Mouse (Mus musculus) forebrain, embryonic 15.5 days (tissue): ENCODE measurements around the gene Xab2. TPM values are rescaled to one million over a fixed set of nuclear protein-coding genes. Genes with fewer than 3 reads are reported as not detected.

Source experiments
- ATAC-seq: fragments of 200-750 bp; cut with Nextera tagmentation; replicated peaks from 2 replicates; pipeline ENCODE4 v1.8.0; 2017; ENCODE audit warnings: mild to moderate bottlenecking, moderate TSS enrichment, moderate library complexity
- H3K27ac ChIP-seq: fragments of 300-500 bp; sonication (generic); replicated peaks from 2 replicates; pipeline ENCODE4 v1.5.1; 2015; ENCODE audit warnings: mild to moderate bottlenecking, inconsistent platforms
- H3K27me3 ChIP-seq: fragments of 300-500 bp; sonication (generic); 2 replicates; pipeline ENCODE4 v1.6.1; 2015; ENCODE audit warnings: inconsistent platforms
- H3K36me3 ChIP-seq: fragments of 300-500 bp; sonication (generic); 2 replicates; pipeline ENCODE4 v1.6.1; 2015; ENCODE audit warnings: mild to moderate bottlenecking, inconsistent platforms
- H3K4me1 ChIP-seq: fragments of 300-500 bp; sonication (generic); 2 replicates; pipeline ENCODE4 v1.6.1; 2015; ENCODE audit warnings: inconsistent platforms
- H3K4me2 ChIP-seq: fragments of 300-500 bp; sonication (generic); replicated peaks from 2 replicates; pipeline ENCODE4 v1.6.1; 2015; ENCODE audit warnings: mild to moderate bottlenecking, inconsistent platforms
- H3K4me3 ChIP-seq: fragments of 300-500 bp; sonication (generic); 2 replicates; pipeline ENCODE4 v1.5.1; 2015; ENCODE audit warnings: mild to moderate bottlenecking, inconsistent platforms
- H3K9ac ChIP-seq: fragments of 300-500 bp; sonication (generic); replicated peaks from 2 replicates; pipeline ENCODE4 v1.6.1; 2015; ENCODE audit warnings: mild to moderate bottlenecking, inconsistent platforms
- H3K9me3 ChIP-seq: fragments of 300-500 bp; sonication (generic); 2 replicates; pipeline ENCODE4 v1.6.1; 2016; ENCODE audit warnings: inconsistent platforms
- WGBS: fragments of 180-500 bp; shearing (Covaris S2); methylation state at CpG from one replicate; pipeline ENCODE4 v1.1.7; 2015; ENCODE audit warnings: mixed read lengths; 5-methylcytosine and 5-hydroxymethylcytosine counted together
- polyA plus RNA-seq: library from polyadenylated mRNA; unstranded; fragments of >200 nt; fragmentation: Nextera tagmentation; extraction: Ambion mirVana; gene quantifications from 2 replicates; pipeline ENCODE4 v1.2.1, GENCODE M21; 2015

Xab2 gene
- polyA plus RNA-seq, 1 experiment from 2014 or later: 68.6 TPM

DNA sequence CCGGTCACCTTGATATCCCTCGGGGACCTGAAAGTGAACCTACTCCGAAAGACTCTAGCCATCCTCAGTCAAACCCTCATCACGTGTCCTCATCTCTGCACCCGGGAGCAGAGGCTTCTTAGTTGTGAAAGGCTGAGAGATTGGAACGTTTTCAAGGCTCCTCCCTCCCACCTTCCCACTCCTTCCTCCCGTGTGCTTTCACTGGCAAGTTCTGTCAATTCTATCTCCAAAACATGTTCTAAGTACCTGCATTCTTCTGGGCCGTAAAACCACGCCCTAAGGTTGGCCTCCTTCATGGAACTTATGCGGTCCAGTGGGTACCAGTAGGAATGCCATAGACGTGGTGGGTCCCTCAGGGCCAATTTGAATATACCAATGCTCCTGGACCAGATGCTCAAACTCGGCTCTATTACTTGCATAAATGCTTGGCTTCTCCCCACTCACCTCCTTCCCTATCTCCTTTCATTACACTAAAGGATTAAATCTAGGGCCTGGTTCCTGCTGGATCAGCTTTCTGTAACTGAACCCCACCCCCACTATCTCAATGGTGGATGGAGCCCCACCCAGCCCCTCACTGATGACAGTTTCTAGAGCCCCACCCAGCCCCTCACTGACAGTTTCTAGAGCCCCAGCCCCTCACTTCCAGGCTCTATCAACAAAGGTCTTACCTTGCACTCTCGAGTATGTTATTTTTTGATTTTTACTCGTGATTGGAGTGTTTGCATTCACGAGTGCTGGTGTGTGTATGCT is 44.7 kb downstream of the Xab2 start:
- Histone ChIP-seq H3K36me3 (no peaks in the 10 kb centered on the region), H3K27ac (no peak overlapping the region), H3K9ac (no peak overlapping the region), H3K27me3 (no peaks in the 10 kb centered on the region), H3K4me1 (no peaks in the 10 kb centered on the region), H3K9me3 (no peaks in the 10 kb centered on the region), H3K4me3 (no peak overlapping the region), H3K4me2 (no peak overlapping the region)
- 81% methylated on average over 15 of the region's 15 CpGs for WGBS
- ATAC-seq: no peak

- Histone ChIP-seq H3K27me3 (no peaks in the 10 kb centered on the region), H3K27ac (no peak overlapping the region), H3K9ac (no peak overlapping the region), H3K9me3 (no peaks in the 10 kb centered on the region), H3K4me2 (no peak overlapping the region), H3K4me3 (no peak overlapping the region), H3K36me3 (no peaks in the 10 kb centered on the region), H3K4me1 (no peaks in the 10 kb centered on the region)
- ATAC-seq: no peak
- 95% methylated on average over 3 of the region's 3 CpGs for WGBS
Measured at GRCm38 (mm10) chr8:3574546-3574945, 46.6 kb downstream of the Xab2 start.

DNA sequence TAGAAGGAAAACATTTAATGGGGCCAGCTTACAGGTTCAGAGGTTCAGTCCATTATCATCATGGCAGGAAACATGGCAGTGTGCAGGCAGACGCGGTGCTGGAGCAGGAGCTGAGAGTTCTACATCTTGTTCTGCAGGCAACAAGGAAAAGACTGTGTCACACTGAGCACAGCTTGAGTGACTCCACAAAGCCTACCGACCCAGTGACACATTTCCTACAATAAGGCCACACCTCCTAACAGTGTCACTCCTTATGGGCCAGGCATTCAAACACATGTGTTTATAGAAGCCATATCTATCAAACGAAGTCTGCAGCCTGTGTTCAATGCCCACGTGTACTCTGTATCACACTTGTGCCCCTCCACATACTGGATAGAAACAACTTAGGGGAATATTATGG is 51.3 kb downstream of the Xab2 start:
- WGBS: 90% methylated on average over 5 of the region's 5 CpGs

GRCm38 (mm10) chr8:3568378-3568777 is 52.7 kb downstream of the Xab2 start:
- Histone ChIP-seq H3K27ac (no peak overlapping the region), H3K9me3 (no peaks in the 10 kb centered on the region), H3K4me1 (0 out of 2 replicates have a peak, but pooled peaks cover 5% of the 10 kb centered on the region), H3K27me3 (no peaks in the 10 kb centered on the region), H3K9ac (no peak overlapping the region), H3K4me3 (no peak overlapping the region), H3K36me3 (no peaks in the 10 kb centered on the region), H3K4me2 (peak overlapping the region; percentile 24; the same call in 1 of the 2 replicates)
- no peak for ATAC-seq
- 4% methylated on average over 7 of the region's 7 CpGs for WGBS

More for the DNA sequence above, 51.3 kb downstream of the Xab2 start:
- H3K4me1 ChIP-seq: 0 out of 2 replicates have a peak, but pooled peaks cover 5% of the 10 kb centered on the region
- ATAC-seq: no peak
- H3K9me3 ChIP-seq: no peaks in the 10 kb centered on the region
- no peaks in the 10 kb centered on the region for H3K36me3 ChIP-seq
- H3K9ac ChIP-seq: no peak overlapping the region
- H3K27me3 ChIP-seq: no peaks in the 10 kb centered on the region
- H3K4me2 ChIP-seq: no peak overlapping the region
- no peak overlapping the region for H3K4me3 ChIP-seq
- H3K27ac ChIP-seq: no peak overlapping the region

GRCm38 (mm10) chr8:3567641-3568371 is 53.3 kb downstream of the Xab2 start, which contains the start of gene C330021F23Rik:
Gene C330021F23Rik, plus strand, starts transcription at chr8:3567990.
- 1% methylated on average over 12 of the region's 12 CpGs for WGBS
- no peaks in the 10 kb centered on the region for H3K27me3 ChIP-seq
- H3K9ac ChIP-seq: peak within 1 kb of the TSS; percentile 15; the same call in 1 of the 2 replicates
- H3K36me3 ChIP-seq: no peaks in the 10 kb centered on the region
- H3K4me3 ChIP-seq: 0 out of 2 replicates have a peak within 1 kb of the TSS, but pooled peaks have one; percentile 15
- no peak for ATAC-seq
- H3K9me3 ChIP-seq: no peaks in the 10 kb centered on the region
- H3K4me1 ChIP-seq: 0 out of 2 replicates have a peak, but pooled peaks cover 5% of the 10 kb centered on the region
- no peak within 1 kb of the TSS for H3K27ac ChIP-seq
- H3K4me2 ChIP-seq: peak within 1 kb of the TSS; percentile 24

Other genes with a start within 250 kb of the Xab2 start
- 11.5 and 12.7 TPM in 2 replicates for gene Arhgef18, start 228.3 kb downstream of the Xab2 start, polyA plus RNA-seq
- 3.3 and 3.8 TPM in 2 replicates for gene Pex11g, start 153.6 kb downstream of the Xab2 start, polyA plus RNA-seq
- gene Tex45, start 150.5 kb downstream of the Xab2 start, polyA plus RNA-seq: 0.11 and 0.25 TPM in 2 replicates
- 74.3 and 79.6 TPM in 2 replicates for gene Zfp358, start 128.2 kb downstream of the Xab2 start, polyA plus RNA-seq
- 88.9 and 95.4 TPM in 2 replicates for gene Mcoln1, start 120.9 kb downstream of the Xab2 start, polyA plus RNA-seq
- 28.0 and 28.1 TPM in 2 replicates for gene Pnpla6, start 105.9 kb downstream of the Xab2 start, polyA plus RNA-seq
- gene C330021F23Rik, start 53.3 kb downstream of the Xab2 start, polyA plus RNA-seq: 0.64 and 0.89 TPM in 2 replicates
- 33.4 and 34.8 TPM in 2 replicates for gene Camsap3, start 34.0 kb downstream of the Xab2 start, polyA plus RNA-seq
- 107 and 112 TPM in 2 replicates for gene Pet100, start 232 bp upstream of the Xab2 start, polyA plus RNA-seq
- 0.14 and 0.50 TPM in 2 replicates for gene Pcp2, start 4.2 kb upstream of the Xab2 start, polyA plus RNA-seq
- 50.7 and 61.9 TPM in 2 replicates for gene Stxbp2, start 9.6 kb upstream of the Xab2 start, polyA plus RNA-seq
- 0.42 TPM in 1 of 2 replicates, not detected in the other for gene Retn, start 34.5 kb upstream of the Xab2 start, polyA plus RNA-seq
- gene Mcemp1, start 44.4 kb upstream of the Xab2 start, polyA plus RNA-seq: 0.20 and 0.22 TPM in 2 replicates
- 9.1 and 17.3 TPM in 2 replicates for gene Fcor, start 51.0 kb upstream of the Xab2 start, polyA plus RNA-seq
- 59.4 and 60.7 TPM in 2 replicates for gene Trappc5, start 55.0 kb upstream of the Xab2 start, polyA plus RNA-seq
- gene Fcer2a, start 72.9 kb upstream of the Xab2 start, polyA plus RNA-seq: 0.37 and 0.47 TPM in 2 replicates
- gene Clec4g, start 99.3 kb upstream of the Xab2 start, polyA plus RNA-seq: not detected in 2 replicates
- gene Cd209a, start 127.7 kb upstream of the Xab2 start, polyA plus RNA-seq: not detected in 2 replicates
- not detected in 2 replicates for gene Cd209e, start 233.0 kb upstream of the Xab2 start, polyA plus RNA-seq